Mouse (Mus musculus) CH12.LX (cell line): ENCODE measurements around the gene Kpna7. TPM values are rescaled to one million over a fixed set of nuclear protein-coding genes. Genes with fewer than 3 reads are reported as not detected.

Experiments
- DNase-seq: peaks from one replicate; pipeline ENCODE4 v3.0.0-alpha.2; 2013; ENCODE audit errors: extremely low read depth
- H3K27ac ChIP-seq: 2 replicates; pipeline ENCODE4 v1.5.1; 2012; ENCODE audit warnings: low read depth, mild to moderate bottlenecking, control low read depth, moderate library complexity; ENCODE audit not compliant: insufficient read depth
- H3K27me3 ChIP-seq: replicated peaks from 2 replicates; pipeline ENCODE3; 2012; ENCODE audit warnings: inconsistent platforms
- H3K36me3 ChIP-seq, 2 experiments: replicated peaks in 1 of 2; 2 replicates each; pipeline versions ENCODE3 to v1.6.1; 2012; ENCODE audit warnings: inconsistent platforms in 1 of 2, low read length in 1 of 2, mild to moderate bottlenecking in 1 of 2, mixed read lengths in 1 of 2, moderate library complexity in 1 of 2; ENCODE audit not compliant: control insufficient read depth in 1 of 2, insufficient read depth in 1 of 2
- H3K4me1 ChIP-seq, 2 experiments: 2 replicates each; pipeline ENCODE4 v1.6.1; 2012; ENCODE audit warnings: inconsistent platforms in 1 of 2, moderate library complexity in 1 of 2; ENCODE audit not compliant: insufficient read depth in 2 of 2, control insufficient read depth in 1 of 2
- H3K4me2 ChIP-seq: 2 replicates; pipeline ENCODE4 v1.6.1; 2012; ENCODE audit warnings: low read depth, mild to moderate bottlenecking, control low read depth; ENCODE audit not compliant: poor library complexity, insufficient read depth, severe bottlenecking
- H3K4me3 ChIP-seq, 3 experiments: fragments of 150-350 bp in 1 of 3; sonication (generic) in 1 of 3; replicated peaks in 1 of 3; 2 replicates each; pipeline versions ENCODE3 to v1.5.1; 2011 to 2012; ENCODE audit warnings: low read depth in 2 of 3, low read length in 2 of 3, mild to moderate bottlenecking in 2 of 3, moderate library complexity in 2 of 3, control low read depth in 1 of 3, improper control_type of control experiment in 1 of 3, inconsistent platforms in 1 of 3, mixed read lengths in 1 of 3; ENCODE audit not compliant: poor library complexity in 1 of 3
- H3K79me2 ChIP-seq: replicated peaks from 2 replicates; pipeline ENCODE4 v1.6.1; 2012; ENCODE audit warnings: mild to moderate bottlenecking, moderate library complexity; ENCODE audit not compliant: control insufficient read depth, poor library complexity, insufficient read depth, severe bottlenecking; ENCODE audit errors: extremely low read depth
- H3K9ac ChIP-seq: 2 replicates; pipeline ENCODE4 v1.6.1; 2012; ENCODE audit warnings: low read depth, mild to moderate bottlenecking, control low read depth, moderate library complexity; ENCODE audit not compliant: insufficient read depth
- H3K9me3 ChIP-seq: replicated peaks from 2 replicates; pipeline ENCODE3; 2012; ENCODE audit warnings: low read length, inconsistent platforms, mixed read lengths
- BHLHE40 ChIP-seq: IDR thresholded peaks from 2 replicates; pipeline ENCODE4 v1.6.1; 2011; ENCODE audit warnings: mild to moderate bottlenecking, low read depth, low read length, improper control_type of control experiment
- CHD1 ChIP-seq: IDR thresholded peaks from 2 replicates; pipeline ENCODE4 v1.6.1; 2012; ENCODE audit warnings: low read depth, low read length, improper control_type of control experiment, inconsistent platforms
- CTCF ChIP-seq, 2 experiments: IDR thresholded peaks in 1 of 2; conservative IDR thresholded peaks in 1 of 2; 2 replicates each; pipeline ENCODE4 v1.5.1; 2011 to 2012; ENCODE audit warnings: low read depth in 2 of 2, low read length in 2 of 2, improper control_type of control experiment in 1 of 2, inconsistent platforms in 1 of 2, mild to moderate bottlenecking in 1 of 2, moderate library complexity in 1 of 2
- EP300 ChIP-seq: IDR thresholded peaks from 2 replicates; pipeline ENCODE4 v1.6.1; 2011; ENCODE audit warnings: low read length, improper control_type of control experiment
- GABPA ChIP-seq: IDR thresholded peaks from 2 replicates; pipeline ENCODE4 v1.6.1; 2012; ENCODE audit warnings: low read depth, low read length, improper control_type of control experiment, inconsistent platforms; ENCODE audit not compliant: insufficient replicate concordance
- IRF4 ChIP-seq: IDR thresholded peaks from 2 replicates; pipeline ENCODE4 v1.6.1; 2014; ENCODE audit warnings: low read depth, mild to moderate bottlenecking, inconsistent platforms, low read length, improper control_type of control experiment
- JUN ChIP-seq: IDR thresholded peaks from 2 replicates; pipeline ENCODE4 v1.6.1; 2011; ENCODE audit warnings: low read depth, mild to moderate bottlenecking, low read length, improper control_type of control experiment, moderate library complexity; ENCODE audit not compliant: insufficient read depth
- KAT2A ChIP-seq: IDR thresholded peaks from 2 replicates; pipeline ENCODE4 v1.6.1; 2012; ENCODE audit warnings: low read length, improper control_type of control experiment, inconsistent platforms; ENCODE audit not compliant: insufficient replicate concordance
- MAX ChIP-seq: IDR thresholded peaks from 2 replicates; pipeline ENCODE4 v1.6.1; 2011; ENCODE audit warnings: low read length, improper control_type of control experiment
- MAZ ChIP-seq: IDR thresholded peaks from 2 replicates; pipeline ENCODE4 v1.6.1; 2012; ENCODE audit warnings: low read depth, mild to moderate bottlenecking, inconsistent platforms, low read length, improper control_type of control experiment, moderate library complexity
- MEF2A ChIP-seq: IDR thresholded peaks from 2 replicates; pipeline ENCODE4 v1.6.1; 2014; ENCODE audit warnings: low read depth, mild to moderate bottlenecking, inconsistent platforms, low read length, improper control_type of control experiment, borderline replicate concordance
- MXI1 ChIP-seq: IDR thresholded peaks from 2 replicates; pipeline ENCODE4 v1.6.1; 2011; ENCODE audit warnings: mild to moderate bottlenecking, low read depth, low read length, improper control_type of control experiment
- MYC ChIP-seq: IDR thresholded peaks from 2 replicates; pipeline ENCODE4 v1.6.1; 2011; ENCODE audit warnings: low read depth, mild to moderate bottlenecking, improper control_type of control experiment, low read length
- NRF1 ChIP-seq: IDR thresholded peaks from 2 replicates; pipeline ENCODE4 v1.6.1; 2014; ENCODE audit warnings: low read depth, mild to moderate bottlenecking, inconsistent platforms, low read length, improper control_type of control experiment, moderate library complexity
- PAX5 ChIP-seq: IDR thresholded peaks from 2 replicates; pipeline ENCODE4 v1.6.1; 2012; ENCODE audit warnings: low read length, inconsistent platforms, mixed read lengths
- SIN3A ChIP-seq: IDR thresholded peaks from 2 replicates; pipeline ENCODE4 v1.6.1; 2012; ENCODE audit warnings: low read length, improper control_type of control experiment, inconsistent platforms
- SMC3 ChIP-seq: IDR thresholded peaks from 2 replicates; pipeline ENCODE4 v1.6.1; 2011; ENCODE audit warnings: low read depth, low read length, improper control_type of control experiment
- TBP ChIP-seq: conservative IDR thresholded peaks from 2 replicates; pipeline ENCODE4 v1.6.1; 2011; ENCODE audit warnings: low read depth, low read length, improper control_type of control experiment
- UBTF ChIP-seq: IDR thresholded peaks from 2 replicates; pipeline ENCODE4 v1.6.1; 2012; ENCODE audit warnings: low read depth, mild to moderate bottlenecking, inconsistent platforms, low read length, improper control_type of control experiment, moderate library complexity
- USF1 ChIP-seq: IDR thresholded peaks from 2 replicates; pipeline ENCODE4 v1.6.1; 2014; ENCODE audit warnings: low read depth, mild to moderate bottlenecking, inconsistent platforms, low read length, improper control_type of control experiment
- ZC3H11A ChIP-seq: IDR thresholded peaks from 2 replicates; pipeline ENCODE4 v1.6.1; 2012; ENCODE audit warnings: low read depth, mild to moderate bottlenecking, inconsistent platforms, low read length, improper control_type of control experiment
- ZMIZ1 ChIP-seq: IDR thresholded peaks from 2 replicates; pipeline ENCODE4 v1.6.1; 2012; ENCODE audit warnings: low read depth, mild to moderate bottlenecking, inconsistent platforms, low read length, improper control_type of control experiment
- ZNF384 ChIP-seq: IDR thresholded peaks from 2 replicates; pipeline ENCODE4 v1.6.1; 2012; ENCODE audit warnings: low read depth, low read length, improper control_type of control experiment, inconsistent platforms
- dilution Hi-C: fragments of 300-500 bp; cut with MboI; formaldehyde crosslinking; loops from 2 replicates; pipeline ENCODE4 v1.14.3; 2020; ENCODE audit warnings: low sequenced_read_pairs; ENCODE audit not compliant: extremely low pct_unique_long_range_greater_than_20kb, extremely low pct_ligation_motif_present
- in situ Hi-C: fragments of 300-500 bp; cut with MboI; formaldehyde crosslinking; loops from 3 replicates; pipeline ENCODE4 v1.14.3; 2019; ENCODE audit warnings: low sequenced_read_pairs, low pct_ligation_motif_present, low pct_unique_long_range_greater_than_20kb, mixed read lengths
- polyA plus RNA-seq: library from polyadenylated mRNA; unstranded; fragments of >175 nt; gene quantifications from 2 replicates; pipeline ENCODE4 v1.2.1, GENCODE M21; 2012; ENCODE audit warnings: low read depth; ENCODE audit not compliant: insufficient read length
- total RNA-seq, 2 experiments: library from RNA; depleted of rRNA; stranded (reverse); fragments of 300-350 nt in 1 of 2; fragments of >200 nt in 1 of 2; gene quantifications; 2 replicates each; pipeline ENCODE4 v1.2.3; 2012 to 2014

Kpna7 gene
- total and polyA plus RNA-seq, 3 experiments = 0.26 TPM; not detected in 2

- no peak for DNase-seq
- Histone ChIP-seq H3K79me2 (0 out of 2 replicates have a peak, but pooled peaks cover 2% of the 10 kb centered on the region), H3K27me3 (no peaks in the 10 kb centered on the region), H3K9me3 (no peaks in the 10 kb centered on the region), H3K4me2 (no peak overlapping the region), H3K27ac (no peak overlapping the region), H3K4me3 (no peak overlapping the region), H3K9ac (no peak overlapping the region), H3K36me3 (peaks cover 70 to 94% of the 10 kb centered on the region in 2 experiments), H3K4me1 (no peaks in the 10 kb centered on the region)
- TF ChIP-seq SMC3 (no peak), MAX (no peak), IRF4 (no peak)
- dilution Hi-C loops = no loop called here
- in situ Hi-C loops = no loop called here
Measured at GRCm38 (mm10) chr5:145096195-145096594, 12.4 kb upstream of the Kpna7 start.

- Histone ChIP-seq H3K9me3 (peaks cover 2% of the 10 kb centered on the region), H3K4me3 (no peak overlapping the region), H3K9ac (no peak overlapping the region), H3K27me3 (no peaks in the 10 kb centered on the region), H3K4me1 (peaks cover 5 to 22% of the 10 kb centered on the region in 2 experiments; a peak in 3 of 4 replicates), H3K36me3 (peaks cover 29 to 77% of the 10 kb centered on the region in 2 experiments), H3K79me2 (peaks cover 47% of the 10 kb centered on the region), H3K27ac (no peak overlapping the region), H3K4me2 (no peak overlapping the region)
- no peak for DNase-seq
- in situ Hi-C loops = no loop called here
- no peak for TF ChIP-seq JUN
- no peak for TF ChIP-seq SIN3A
- no peak for TF ChIP-seq USF1
- no peak for TF ChIP-seq GABPA
- TF ChIP-seq NRF1 = no peak
- TF ChIP-seq ZC3H11A = no peak
- no peak for TF ChIP-seq KAT2A
- TF ChIP-seq PAX5 = no peak
- no peak for TF ChIP-seq BHLHE40
- dilution Hi-C loops = no loop called here
Measured at GRCm38 (mm10) chr5:145089878-145090277, 6.0 kb upstream of the Kpna7 start.

- dilution Hi-C loops (no loop called here), in situ Hi-C loops (no loop called here)
- H3K36me3 ChIP-seq = peaks cover 21 to 62% of the 10 kb centered on the region in 2 experiments
- peaks cover 2% of the 10 kb centered on the region for H3K9me3 ChIP-seq
- no peak for DNase-seq
- peaks cover 5 to 27% of the 10 kb centered on the region in 2 experiments; a peak in 3 of 4 replicates for H3K4me1 ChIP-seq
- no peak overlapping the region for H3K27ac ChIP-seq
- H3K9ac ChIP-seq = no peak overlapping the region
- no peak overlapping the region for H3K4me3 ChIP-seq
- no peak overlapping the region for H3K4me2 ChIP-seq
- no peak for TF ChIP-seq MXI1
- TF ChIP-seq IRF4 = no peak
- no peak for TF ChIP-seq CTCF (conservative IDR thresholded peaks at IDR 0.05 in 1 of 2, IDR thresholded peaks at IDR 0.05 in 1 of 2; ENCODE audit: low read depth in 2 of 2, low read length in 2 of 2)
- no peak for TF ChIP-seq BHLHE40
- TF ChIP-seq SIN3A = no peak
- no peak for TF ChIP-seq TBP
- no peak for TF ChIP-seq UBTF
- TF ChIP-seq ZMIZ1 = no peak
- no peak for TF ChIP-seq MAZ
- TF ChIP-seq ZNF384 = no peak
- TF ChIP-seq EP300 = no peak
- no peak for TF ChIP-seq USF1
- no peak for TF ChIP-seq CHD1
- no peak for TF ChIP-seq MYC
- no peak for TF ChIP-seq MEF2A
- H3K79me2 ChIP-seq = peaks cover 58% of the 10 kb centered on the region
- H3K27me3 ChIP-seq = no peaks in the 10 kb centered on the region
Measured at GRCm38 (mm10) chr5:145088186-145088585, 4.4 kb upstream of the Kpna7 start.
